Mouse (Mus musculus) cortical plate, adult 2 months (tissue): ENCODE results near the gene Arf1. TPM values are rescaled to one million over a fixed set of nuclear protein-coding genes. Genes with fewer than 3 reads are reported as not detected.

Experiments used
- H3K27ac ChIP-seq: fragments of 200-500 bp; 2 replicates; pipeline ENCODE4 v1.5.1; 2012; ENCODE audit warnings: low read length, control low read depth, inconsistent platforms; ENCODE audit not compliant: insufficient read depth
- H3K4me1 ChIP-seq: fragments of 200-500 bp; 2 replicates; pipeline ENCODE4 v1.6.1; 2011; ENCODE audit warnings: low read length; ENCODE audit not compliant: control insufficient read depth, insufficient read depth
- H3K4me3 ChIP-seq: fragments of 200-500 bp; 2 replicates; pipeline ENCODE4 v1.5.1; 2011; ENCODE audit warnings: mild to moderate bottlenecking, low read length, control low read depth; ENCODE audit not compliant: insufficient read depth
- CTCF ChIP-seq: fragments of 200-500 bp; IDR thresholded peaks from 2 replicates; pipeline ENCODE4 v1.5.1; 2011; ENCODE audit warnings: mild to moderate bottlenecking, control low read depth, low read length; ENCODE audit not compliant: insufficient read depth; ENCODE audit errors: extremely low read depth
- POLR2A ChIP-seq: fragments of 200-500 bp; IDR thresholded peaks from 2 replicates; pipeline ENCODE4 v1.6.1; 2011; ENCODE audit warnings: mild to moderate bottlenecking, low read length, control low read depth; ENCODE audit not compliant: insufficient read depth; ENCODE audit errors: extremely low read depth
- polyA plus RNA-seq: library from polyadenylated mRNA; depleted of rRNA; stranded (reverse); fragments of >200 nt; gene quantifications from 2 replicates; pipeline ENCODE4 v1.2.3, GENCODE M21; 2012

The Arf1 gene
- polyA plus RNA-seq, 1 experiment: 571 TPM

DNA sequence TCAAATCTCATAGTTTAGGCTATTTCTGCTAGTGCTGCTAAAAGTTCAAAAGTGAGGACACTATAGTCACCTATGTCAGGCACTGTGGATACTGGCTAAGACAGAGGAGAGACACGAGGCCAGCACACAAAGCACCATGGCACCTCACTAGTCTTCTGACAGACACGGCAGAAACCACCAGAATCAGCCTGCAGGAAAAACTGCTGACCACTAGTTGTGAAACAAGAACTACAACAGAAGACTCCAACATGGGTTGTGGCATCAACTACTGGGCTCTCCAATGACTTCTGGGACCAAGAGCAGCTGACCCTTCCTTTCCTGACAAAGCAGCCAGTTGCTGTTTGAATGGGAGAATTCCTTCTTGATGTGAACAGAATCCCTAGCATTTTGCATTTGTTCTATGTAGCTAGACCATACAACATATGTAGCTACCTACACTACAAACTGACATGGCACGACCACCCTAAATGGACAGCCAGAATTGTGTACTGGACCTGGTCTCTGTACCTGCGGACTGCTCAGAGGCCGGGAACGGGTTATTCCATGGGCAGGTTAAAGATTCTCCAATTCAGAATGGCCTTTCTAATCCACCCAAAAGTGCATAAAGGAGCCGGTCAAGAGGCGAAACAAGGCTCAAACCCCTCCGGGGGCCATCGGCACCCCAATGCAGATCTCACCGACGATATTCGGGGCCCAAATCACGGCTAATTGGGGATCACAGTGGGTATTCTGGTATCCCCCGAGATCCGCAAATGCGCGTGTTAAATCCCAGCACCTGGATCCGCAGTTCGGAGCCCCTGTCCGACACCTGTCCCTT is 1.1 kb downstream of the Arf1 start:
- TF ChIP-seq POLR2A (no peak), CTCF (no peak)
- H3K4me3 ChIP-seq: peak overlapping the region; percentile 55
- peaks cover 5% of the 10 kb centered on the region for H3K4me1 ChIP-seq
- peak overlapping the region; percentile 96 for H3K27ac ChIP-seq

DNA sequence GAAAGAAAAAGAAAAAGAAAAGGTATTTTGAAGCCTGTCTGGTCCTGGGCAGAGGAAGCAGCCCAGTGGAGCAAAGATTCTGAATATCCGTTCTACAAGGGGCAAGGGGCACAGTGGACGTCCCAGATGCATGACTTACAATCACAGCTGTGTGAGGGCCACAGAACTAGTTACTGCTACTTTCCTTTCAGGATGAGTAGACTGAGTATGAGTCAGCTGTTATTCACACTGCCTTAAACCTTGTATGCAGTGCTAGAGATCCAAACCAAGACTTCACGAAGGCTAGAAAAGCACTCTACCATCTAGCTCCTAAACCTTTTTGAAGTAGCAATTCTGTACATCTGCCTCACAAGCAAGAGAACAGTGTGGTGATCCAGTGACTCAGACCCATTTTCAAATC is 1.8 kb downstream of the Arf1 start:
- H3K4me1 ChIP-seq: peaks cover 5% of the 10 kb centered on the region
- H3K27ac ChIP-seq: no peak overlapping the region
- peak overlapping the region; percentile 55; the same call in 1 of the 2 replicates for H3K4me3 ChIP-seq
- no peak for TF ChIP-seq CTCF

- H3K27ac ChIP-seq: no peak overlapping the region
- no peak overlapping the region for H3K4me3 ChIP-seq
- peaks cover 5% of the 10 kb centered on the region for H3K4me1 ChIP-seq
- TF ChIP-seq POLR2A: no peak
- TF ChIP-seq CTCF: no peak
Observed at GRCm38 (mm10) chr11:59225167-59225566, 2.9 kb downstream of the Arf1 start.

DNA sequence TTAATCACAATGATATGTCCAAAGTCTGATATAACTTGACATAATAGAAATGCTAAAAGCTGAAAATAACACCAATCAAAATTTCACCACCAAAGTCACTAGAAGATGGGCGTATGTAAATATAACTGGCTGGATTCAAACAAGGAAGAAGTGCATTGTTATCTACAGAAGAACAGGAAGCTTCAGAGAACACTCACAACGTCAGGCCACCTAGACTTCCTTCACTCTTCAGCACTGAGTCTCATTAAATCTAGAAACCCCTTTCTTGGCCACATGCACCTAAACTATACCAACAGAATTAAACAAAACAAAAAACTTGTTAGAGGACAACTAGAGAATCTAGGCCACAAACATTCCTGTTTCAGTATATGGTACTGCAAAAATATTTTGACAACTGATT is 3.6 kb downstream of the Arf1 start:
- H3K27ac ChIP-seq: no peak overlapping the region
- peaks cover 5% of the 10 kb centered on the region for H3K4me1 ChIP-seq
- no peak overlapping the region for H3K4me3 ChIP-seq
- no peak for TF ChIP-seq CTCF
- TF ChIP-seq POLR2A: no peak

DNA sequence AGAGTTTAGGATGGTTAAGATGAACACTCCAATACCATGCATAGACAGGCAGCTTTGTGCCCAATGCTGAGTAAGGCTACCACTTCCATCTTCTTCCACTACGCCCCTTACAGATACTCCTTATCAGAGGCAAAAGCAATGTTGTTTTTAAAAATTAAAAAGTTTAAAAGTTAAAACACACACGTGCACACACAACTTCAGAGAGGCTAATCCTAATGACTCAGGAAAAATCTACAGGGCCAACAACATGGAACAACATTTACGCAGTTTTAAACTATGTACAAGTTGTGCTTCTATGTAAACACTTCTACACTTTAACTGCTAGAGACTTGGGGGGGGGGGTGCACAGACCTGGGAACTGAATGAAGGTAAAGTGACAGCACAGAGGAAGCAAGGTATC is 4.0 kb downstream of the Arf1 start:
- Histone ChIP-seq H3K4me3 (no peak overlapping the region), H3K27ac (no peak overlapping the region), H3K4me1 (peaks cover 6% of the 10 kb centered on the region)
- TF ChIP-seq CTCF: no peak
- no peak for TF ChIP-seq POLR2A

GRCm38 (mm10) chr11:59222306-59222705 is 5.8 kb downstream of the Arf1 start:
- TF ChIP-seq CTCF (no peak), POLR2A (no peak)
- Histone ChIP-seq H3K4me1 (peaks cover 13% of the 10 kb centered on the region), H3K4me3 (no peak overlapping the region), H3K27ac (no peak overlapping the region)

- H3K4me3 ChIP-seq: no peak overlapping the region
- peaks cover 13% of the 10 kb centered on the region for H3K4me1 ChIP-seq
- TF ChIP-seq POLR2A (no peak), CTCF (no peak)
- H3K27ac ChIP-seq: no peak overlapping the region
Observed at GRCm38 (mm10) chr11:59221604-59222003, 6.5 kb downstream of the Arf1 start.

DNA sequence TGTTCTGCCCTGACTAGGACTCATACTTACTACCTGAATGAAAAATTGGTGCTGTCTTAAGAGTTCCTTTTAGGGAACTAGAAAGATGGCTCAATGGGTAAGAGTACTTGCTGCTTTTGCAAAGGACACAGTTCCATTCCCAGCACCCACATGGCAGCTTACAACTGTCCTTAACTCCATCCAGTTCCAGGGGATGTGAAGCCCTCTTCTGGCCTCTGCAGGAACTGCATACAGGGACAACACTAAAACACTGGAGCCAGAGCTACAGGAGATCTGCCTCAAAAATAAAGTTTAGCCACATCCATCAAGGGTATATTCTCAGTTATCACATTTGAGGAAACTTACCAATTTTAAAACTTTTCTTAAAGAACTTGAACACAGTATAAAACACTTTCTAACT is 9.0 kb downstream of the Arf1 start:
- no peak for TF ChIP-seq POLR2A
- peak; percentile 36; the same call in 1 of the 2 replicates for TF ChIP-seq CTCF
- no peak overlapping the region for H3K4me3 ChIP-seq
- no peak overlapping the region for H3K27ac ChIP-seq
- H3K4me1 ChIP-seq: peaks cover 10% of the 10 kb centered on the region

DNA sequence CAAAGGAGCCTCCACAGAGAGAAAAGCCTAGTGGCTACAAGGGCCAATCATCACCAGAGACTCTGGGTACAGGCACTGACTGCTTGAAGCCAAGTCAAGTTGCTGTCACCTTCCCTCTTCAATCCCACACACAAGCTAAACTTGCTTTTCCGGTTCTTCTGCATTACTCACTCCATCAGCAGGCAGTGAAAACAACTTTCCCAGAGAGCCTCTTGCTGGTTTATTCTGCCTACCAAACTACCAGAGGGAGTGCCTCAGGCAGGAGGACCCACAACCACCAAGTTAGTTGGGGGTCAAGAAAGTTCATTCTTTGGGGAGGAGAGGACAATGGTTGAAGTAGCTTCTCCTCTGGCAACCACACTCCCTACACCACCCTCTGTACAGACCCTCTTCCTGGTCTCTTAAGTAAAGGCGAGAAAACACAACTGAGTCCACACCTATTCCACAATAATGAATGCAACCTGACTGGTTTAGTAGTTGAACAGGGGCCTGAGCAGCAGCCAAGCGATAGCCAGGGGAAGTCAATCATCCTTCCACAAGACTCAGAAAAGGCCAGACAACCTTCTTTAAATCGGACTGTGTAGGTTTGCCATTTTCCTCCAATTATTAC is 9.6 kb downstream of the Arf1 start:
- TF ChIP-seq CTCF: no peak
- no peak for TF ChIP-seq POLR2A
- Histone ChIP-seq H3K27ac (no peak overlapping the region), H3K4me1 (peaks cover 10% of the 10 kb centered on the region), H3K4me3 (no peak overlapping the region)

- TF ChIP-seq CTCF (no peak), POLR2A (no peak)
- no peak overlapping the region for H3K4me3 ChIP-seq
- H3K27ac ChIP-seq: no peak overlapping the region
- peaks cover 10% of the 10 kb centered on the region for H3K4me1 ChIP-seq
Observed at GRCm38 (mm10) chr11:59216955-59217354, 11.1 kb downstream of the Arf1 start.
